Mouse (Mus musculus): Measurements from ENCODE around the gene Slco3a1. TPM values are rescaled to one million over a fixed set of nuclear protein-coding genes. Genes with fewer than 3 reads are reported as not detected.

The Slco3a1 gene
- total RNA-seq, 2 experiments from 2014 or later: 54.7 to 62.0 TPM

DNA sequence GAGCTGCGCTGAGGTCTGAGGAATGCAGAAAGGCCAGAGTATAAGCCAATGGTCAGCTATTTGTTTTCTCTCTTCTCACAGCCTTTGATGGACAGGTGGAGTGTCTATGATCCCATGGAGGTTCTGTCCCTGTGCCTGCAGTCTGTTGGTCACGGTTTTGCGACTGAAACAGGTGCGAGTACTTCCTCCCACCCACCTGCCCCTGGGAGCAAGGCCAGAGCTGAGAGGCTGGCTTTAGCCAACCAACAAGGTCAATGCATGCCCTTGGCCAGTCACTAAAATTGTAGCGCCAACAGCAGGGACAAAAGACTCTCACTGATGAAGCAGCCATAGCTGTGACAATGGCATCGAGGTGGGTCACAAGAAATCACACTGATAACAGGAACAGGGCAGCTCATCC lies 154.9 kb downstream of the Slco3a1 start:
- DNase-seq: no peak
- intact Hi-C loops (cut with DNase I): no loop called here

DNA sequence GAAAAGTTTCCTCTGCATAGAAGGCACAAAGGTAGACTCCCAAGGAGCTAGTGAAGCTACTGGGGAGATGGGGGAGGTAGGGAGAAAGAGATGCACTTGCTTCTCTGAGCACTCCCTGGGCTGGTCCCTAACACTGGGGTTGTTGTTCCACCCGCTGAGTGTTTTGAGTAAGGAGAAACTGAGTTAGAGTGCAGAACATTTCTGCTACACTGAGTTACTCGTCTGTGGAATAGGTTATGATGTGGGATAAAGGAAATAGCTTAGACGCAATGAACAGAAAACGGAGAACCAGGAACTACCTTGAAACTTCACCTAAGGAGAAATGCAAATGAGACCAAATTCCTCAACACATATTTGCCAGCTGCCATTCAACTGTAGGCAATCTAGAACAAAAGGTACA lies 155.4 kb downstream of the Slco3a1 start:
- no peak for DNase-seq
- intact Hi-C loops (cut with DNase I): no loop called here

DNA sequence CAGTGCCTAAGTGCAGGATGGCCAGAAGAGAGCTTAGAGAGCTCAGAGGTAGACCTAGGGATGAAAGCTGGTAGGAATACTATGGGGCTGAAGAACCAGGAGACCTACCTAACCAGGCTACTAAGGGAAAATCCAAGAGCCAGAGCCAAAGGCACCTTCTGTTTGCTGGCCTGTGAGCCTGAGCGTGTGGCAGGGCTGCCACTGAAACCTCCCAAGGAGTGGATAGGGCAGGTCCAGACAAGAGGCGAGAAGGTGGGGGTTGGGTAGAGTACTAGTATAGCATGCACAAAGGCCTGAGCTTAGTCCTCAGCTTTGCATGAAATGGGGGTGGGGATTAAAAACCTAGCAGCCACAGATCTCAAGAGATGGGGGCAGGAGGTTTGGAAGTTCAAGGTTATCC lies 156.3 kb downstream of the Slco3a1 start:
- intact Hi-C loops (cut with DNase I): no loop called here
- no peak for DNase-seq

DNA sequence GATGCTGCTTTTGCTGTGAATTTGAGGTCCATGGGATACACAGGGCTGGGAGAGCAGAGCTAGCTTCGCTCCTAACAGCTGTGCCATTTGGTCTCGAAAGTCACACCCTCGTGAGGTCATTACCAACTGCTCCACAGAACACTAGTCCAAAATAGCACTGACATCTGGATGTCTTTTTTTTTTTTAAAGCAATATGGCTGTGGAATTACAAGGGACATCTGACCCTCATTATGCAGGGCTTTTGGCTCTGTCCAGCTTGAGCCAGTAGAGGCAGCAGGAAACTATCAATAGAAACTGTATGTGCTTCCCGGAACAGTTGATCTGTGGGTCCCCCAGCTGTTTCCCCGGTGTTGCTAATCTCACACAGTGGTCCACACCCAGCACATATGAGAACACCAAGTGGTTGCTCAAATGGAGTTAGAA lies 163.1 kb downstream of the Slco3a1 start:
- intact Hi-C loops (cut with DNase I): no loop called here
- peak in 1 of 2 experiments; percentile 34 for DNase-seq

DNA sequence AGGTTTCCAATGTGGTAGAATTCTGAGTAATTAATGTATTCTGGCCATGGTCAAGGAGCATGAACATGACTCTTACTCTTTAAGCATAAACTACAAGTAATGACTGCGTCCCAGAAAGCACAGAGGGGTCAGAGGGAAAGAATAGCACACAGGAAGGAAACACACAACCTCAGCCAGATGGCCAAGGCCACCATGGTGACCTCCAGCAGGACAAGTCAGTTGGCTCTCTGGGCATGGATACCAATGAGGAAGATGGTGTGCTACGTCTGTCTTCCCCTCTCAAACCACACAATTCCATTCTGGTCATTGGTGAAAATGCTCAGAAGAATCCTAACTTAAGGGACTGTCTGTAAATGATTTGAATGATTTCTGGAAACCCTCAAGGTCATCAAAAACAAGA lies 165.0 kb downstream of the Slco3a1 start:
- intact Hi-C loops (cut with DNase I): no loop called here
- DNase-seq: no peak

DNA sequence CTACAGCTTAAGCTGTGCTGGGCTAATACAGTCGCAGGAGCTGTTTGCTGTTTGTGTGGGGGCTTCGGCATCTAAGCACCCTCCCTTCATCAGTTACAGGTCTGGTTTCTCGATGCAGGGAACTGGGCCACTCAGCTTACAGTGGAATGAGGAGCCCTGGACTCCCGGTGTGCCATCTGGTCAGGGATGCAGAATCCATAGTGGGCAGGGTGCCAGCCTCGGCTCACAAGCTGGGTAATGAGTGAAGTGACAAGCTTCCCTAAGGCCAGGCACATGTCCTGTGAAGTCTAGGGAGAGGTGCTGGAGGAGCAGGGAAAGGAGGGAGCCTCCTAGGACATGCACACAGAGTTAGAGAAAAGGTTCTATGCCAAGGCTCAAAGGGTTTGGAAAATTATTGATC lies 168.3 kb downstream of the Slco3a1 start:
- intact Hi-C loops (cut with DNase I): no loop called here
- DNase-seq: peak; percentile 40 to 59

DNA sequence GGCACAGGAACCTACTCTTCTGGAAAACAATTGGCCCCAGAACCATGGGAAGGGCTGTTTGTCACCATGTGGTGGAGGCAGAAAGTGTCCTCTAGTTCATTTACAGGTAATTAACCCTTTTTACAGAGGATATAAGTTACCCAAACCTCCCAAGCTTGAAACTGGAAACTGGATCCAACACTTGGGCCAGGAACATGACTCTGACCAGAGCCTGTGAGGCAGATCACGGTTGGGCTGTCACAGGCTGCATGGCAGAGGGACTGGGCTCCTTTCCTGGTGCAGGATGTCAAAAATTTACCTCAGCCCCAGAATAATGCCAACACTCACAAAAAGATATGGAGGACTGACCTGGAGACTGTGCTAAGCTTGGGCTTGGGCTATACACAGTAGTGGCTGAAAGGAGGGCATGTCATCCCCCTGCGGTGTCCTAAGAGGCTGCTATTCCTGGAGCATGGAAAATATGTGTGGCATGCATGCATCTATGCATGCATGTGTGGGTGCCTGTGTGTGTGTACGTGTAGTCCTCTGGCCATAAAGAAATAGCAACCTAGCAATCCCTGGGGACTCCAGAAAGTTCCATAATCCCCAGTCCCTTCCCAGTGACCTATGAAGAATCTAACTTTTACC lies 171.4 kb downstream of the Slco3a1 start:
- no peak for DNase-seq
- intact Hi-C loops (cut with DNase I): no loop called here

DNA sequence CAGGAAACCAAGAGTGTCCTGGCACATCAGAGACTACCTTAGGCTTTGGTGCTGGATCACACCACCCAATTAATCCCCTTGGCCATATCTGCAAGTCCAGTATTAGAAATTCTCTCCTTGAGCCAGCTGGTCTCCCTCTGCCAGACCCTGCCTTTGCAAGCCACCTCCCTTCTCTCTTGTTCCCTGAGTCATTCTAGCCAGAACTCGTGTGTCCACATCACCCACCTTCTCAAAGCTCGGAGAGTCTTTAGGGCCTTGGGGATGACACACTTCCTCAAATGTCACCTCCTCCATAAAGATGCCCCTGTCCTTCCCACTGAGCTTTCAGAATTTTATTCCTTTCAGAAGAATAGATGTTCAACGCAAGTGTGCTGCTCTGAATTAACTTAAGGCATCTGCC lies 172.3 kb downstream of the Slco3a1 start:
- DNase-seq: peak; percentile 45 to 46
- intact Hi-C loops (cut with DNase I): no loop called here

DNA sequence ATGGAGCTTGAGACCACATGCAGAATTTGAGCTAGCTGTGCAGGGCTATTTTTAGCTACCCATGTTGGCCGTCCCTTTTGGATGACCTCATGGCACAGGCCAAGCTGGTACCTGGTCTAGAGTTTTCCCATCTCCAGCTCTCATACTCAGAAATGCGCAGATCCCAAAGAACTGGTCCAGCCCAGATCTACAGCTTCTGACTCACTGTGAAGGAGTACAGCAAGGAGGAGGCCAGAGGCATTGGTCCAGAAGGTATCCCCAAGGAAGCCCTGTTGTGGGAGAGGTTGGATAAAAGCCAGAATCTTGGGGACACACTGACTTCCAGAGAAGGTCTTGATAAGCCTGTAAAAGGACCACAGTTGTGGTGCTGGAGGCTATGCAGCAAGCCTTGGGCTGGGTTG lies 172.7 kb downstream of the Slco3a1 start:
- intact Hi-C loops (cut with DNase I): no loop called here
- peak; percentile 60 to 67 for DNase-seq

DNA sequence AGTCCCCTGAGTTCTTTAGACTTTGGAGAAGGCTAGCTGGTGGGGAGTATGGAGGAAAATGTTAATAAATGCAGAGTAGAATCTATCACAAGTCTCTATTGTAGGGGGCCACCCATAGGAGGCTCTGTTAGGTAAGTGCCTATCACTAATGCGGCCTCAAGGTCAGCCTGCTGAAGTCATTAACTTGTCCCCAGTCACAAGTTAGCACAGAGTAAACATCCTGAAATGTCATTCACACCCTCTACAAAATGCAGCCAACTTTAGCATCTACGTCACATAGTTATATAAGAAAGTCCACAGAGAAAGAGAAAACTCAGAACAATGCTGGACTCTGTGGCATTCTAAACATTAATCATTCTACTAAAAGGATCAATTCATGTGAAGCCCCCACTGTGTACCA lies 173.5 kb downstream of the Slco3a1 start:
- no peak for DNase-seq
- intact Hi-C loops (cut with DNase I): no loop called here

DNA sequence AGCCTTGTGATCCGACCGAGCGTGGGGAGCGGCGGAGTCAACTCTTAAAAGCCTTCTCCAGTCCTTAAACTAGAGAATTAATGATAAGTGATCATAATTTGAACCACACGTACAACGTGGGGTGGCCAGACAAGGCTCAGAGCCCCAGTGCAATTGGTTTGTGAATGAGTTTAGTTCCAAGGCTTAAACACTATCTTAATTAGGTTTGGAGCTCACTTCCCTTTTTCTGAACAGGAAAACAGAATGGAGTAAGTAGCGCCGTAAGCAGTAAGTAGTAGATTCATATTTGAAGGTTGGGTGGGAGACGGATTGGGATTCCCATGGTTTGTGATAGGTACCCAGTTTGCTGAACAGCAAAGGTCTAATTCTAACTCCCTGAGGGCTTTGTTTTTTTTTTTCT lies 176.7 kb downstream of the Slco3a1 start:
- intact Hi-C loops (cut with DNase I): loop anchor here (2.0 kb wide), 1 partner anchor 45 kb away; no protein-coding TSS in a partner anchor
- no peak for DNase-seq

DNA sequence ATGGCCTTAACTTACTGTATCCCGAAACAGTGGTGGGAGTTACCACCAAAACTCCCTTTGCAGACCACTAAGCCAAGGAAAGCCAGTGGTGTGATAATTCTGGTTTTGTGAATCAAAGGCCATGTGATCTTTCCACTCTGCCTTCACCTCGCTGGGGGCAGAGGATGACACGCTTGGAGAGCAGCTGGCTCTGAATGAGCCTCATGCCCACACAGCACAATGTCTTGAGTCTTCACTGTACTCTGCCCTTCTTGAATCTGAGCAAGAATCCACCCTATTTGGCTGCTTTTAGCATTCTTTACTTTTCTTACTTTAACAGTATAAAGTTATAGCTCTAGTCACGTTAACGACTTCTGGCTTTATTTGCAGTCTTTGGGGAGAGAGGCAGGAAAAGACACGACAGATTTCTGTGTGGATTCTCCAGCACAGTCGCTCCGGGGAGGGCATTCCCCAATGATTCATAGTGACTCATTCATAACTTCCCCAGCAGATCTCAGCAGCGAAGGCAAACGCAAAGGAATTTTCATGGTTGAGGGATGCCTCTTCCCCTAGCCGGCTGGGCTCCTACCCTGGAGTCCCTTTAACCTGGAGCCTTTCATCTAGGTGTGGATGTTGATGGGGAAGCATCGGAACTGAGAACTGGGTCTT lies 178.1 kb downstream of the Slco3a1 start:
- intact Hi-C loops (cut with DNase I): loop anchor here (2.0 kb wide), 1 partner anchor 46 kb away; no protein-coding TSS in a partner anchor
- no peak for DNase-seq

DNA sequence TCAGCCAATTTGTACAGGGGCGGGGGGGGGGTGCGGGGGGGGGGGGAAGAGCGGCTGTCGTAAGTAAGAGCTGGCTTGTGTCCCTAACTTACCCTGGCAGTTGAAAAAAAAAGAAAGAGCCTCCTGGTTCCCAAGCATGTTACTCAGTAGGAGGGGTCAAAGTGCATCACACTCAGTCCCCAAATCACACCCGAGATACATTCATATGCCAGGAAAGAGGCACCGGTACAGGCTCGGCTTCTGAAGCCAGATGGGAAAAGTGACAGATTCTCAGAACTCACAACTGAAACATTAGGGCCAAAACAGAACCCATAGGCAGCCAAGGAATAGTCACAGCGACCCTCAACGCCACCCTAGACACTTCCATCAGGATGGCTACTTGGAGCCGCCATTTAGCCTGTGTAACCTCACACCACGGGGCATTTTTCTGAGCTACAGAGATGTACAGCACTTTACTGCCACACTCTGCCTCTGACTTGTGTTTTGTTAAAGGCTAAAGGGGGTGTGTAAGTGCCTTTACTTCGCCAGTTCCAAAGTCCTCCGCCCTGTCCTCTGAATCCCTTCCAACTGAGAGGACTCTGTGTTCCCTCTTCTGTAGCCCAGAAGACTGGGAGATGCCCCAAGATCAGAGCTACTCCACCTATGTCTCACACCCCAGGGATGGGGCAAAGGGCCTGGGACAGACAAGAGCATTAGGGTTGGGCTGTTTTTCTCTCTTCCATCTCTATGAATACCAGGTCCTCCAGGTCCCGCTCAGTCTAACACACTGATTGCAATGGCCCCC lies 179.2 kb downstream of the Slco3a1 start:
- no peak for DNase-seq
- intact Hi-C loops (cut with DNase I): no loop called here

DNA sequence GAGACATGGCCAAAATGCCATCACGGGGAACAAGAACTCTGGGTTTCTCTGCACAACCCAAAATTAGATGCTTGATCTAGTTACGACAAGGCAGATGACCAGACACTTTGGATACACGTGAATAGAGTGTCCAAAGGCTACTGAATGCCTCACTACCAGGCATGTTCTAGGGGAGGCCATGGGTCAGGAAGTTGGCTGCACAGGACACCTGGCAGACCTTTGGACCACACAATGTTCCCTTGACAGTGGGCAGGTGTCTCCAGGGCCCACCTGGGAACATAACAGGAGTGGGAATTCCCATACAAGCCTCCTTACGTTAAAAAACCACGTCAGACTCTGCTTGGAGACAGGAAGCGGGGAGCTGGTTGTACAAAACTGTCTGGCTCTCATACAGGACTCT lies 181.5 kb downstream of the Slco3a1 start:
- intact Hi-C loops (cut with DNase I): loop anchor here (2.0 to 5.0 kb wide), 5 partner anchors 182 to 994 kb away; partner anchors contain the start of gene Slco3a1
- no peak for DNase-seq

DNA sequence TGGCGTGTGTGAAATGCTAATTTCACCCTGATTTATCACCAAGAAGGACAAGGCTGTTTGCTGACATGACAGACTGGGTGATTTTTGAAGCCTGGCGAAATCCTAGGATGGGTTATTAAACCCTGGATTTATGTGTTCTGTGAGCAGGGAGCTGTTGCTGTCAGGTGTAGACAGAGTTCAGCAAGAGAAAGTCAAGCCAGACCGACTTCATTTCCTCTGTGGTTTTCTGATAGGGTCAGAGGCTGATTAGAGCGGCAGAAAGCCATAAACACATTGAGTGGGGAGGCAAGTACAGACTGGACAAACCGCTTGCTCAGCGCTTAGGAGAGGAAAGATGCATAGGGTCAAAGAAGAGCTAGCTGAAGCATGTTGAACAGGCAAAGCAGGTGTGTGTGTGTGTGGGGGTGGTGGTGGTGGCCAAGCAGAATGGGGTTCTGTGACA lies 182.4 kb downstream of the Slco3a1 start:
- intact Hi-C loops (cut with DNase I): loop anchor here (2.0 to 5.0 kb wide), 5 partner anchors 183 to 995 kb away; partner anchors contain the start of gene Slco3a1

DNA sequence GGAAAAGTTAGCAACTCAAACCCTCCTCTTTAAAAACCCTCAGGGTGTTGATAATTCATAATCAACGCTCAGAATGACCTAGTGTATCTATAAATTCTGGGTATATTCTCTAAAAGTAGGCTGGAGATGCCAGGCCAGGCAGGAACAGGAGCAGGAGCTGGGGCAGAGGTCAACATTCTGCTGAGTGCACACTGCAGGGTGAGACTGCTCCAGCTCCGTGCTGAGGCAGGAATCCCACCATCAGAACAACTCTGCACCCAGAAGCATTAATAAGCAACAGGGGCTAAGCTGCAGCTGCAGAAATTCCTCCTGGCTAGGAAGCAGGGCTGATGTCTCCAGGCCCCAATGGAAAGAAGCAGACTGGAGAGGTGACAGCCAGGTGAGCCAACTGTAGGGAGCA lies 182.9 kb downstream of the Slco3a1 start:
- intact Hi-C loops (cut with DNase I): loop anchor here (2.0 to 5.0 kb wide), 5 partner anchors 183 to 996 kb away; partner anchors contain the start of gene Slco3a1

More for the DNA sequence above, 182.4 kb downstream of the Slco3a1 start:
- DNase-seq: no peak

DNA sequence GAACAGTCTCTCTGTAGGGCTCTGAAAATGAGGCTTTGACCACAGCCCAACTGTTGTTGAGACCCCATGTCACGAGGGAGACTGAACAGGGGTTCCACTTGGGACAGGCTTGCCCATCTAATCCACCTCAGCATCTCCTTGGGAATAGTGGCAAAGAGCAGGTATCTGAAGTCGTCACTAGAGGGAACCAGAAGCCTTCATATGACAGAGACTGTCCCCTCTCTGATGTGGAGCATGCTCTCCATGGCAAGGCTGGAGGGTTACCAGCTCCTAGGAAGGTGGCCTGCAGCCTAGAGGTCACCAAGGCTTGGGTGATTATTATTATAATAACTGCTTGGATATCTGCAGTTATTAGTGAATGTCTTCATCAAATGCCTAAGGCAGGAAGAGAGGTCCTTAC lies 183.4 kb downstream of the Slco3a1 start:
- intact Hi-C loops (cut with DNase I): loop anchor here (5.0 kb wide), 4 partner anchors 331 to 996 kb away; no protein-coding TSS in a partner anchor
- peak in 1 of 2 experiments; percentile 55 for DNase-seq

More for the DNA sequence above, 182.9 kb downstream of the Slco3a1 start:
- no peak for DNase-seq

DNA sequence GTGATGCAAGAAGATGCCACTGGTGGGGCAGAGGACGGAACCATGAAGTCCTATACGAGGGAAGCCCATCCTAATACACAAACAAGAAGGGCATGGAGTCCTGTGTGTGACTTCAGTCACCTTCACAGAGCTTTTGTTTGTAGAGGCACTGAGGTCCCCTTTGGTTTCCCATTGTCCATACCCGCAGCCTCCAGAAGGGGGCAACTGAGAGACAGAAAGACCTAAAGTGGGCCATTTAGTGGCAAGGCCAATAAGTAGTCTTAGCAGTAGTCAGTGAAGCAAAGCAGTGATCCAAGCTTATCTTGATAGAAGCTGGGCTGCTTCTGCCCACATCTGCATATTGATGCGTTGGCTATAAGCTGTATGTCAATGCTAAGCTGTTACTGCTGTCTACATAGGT lies 184.9 kb downstream of the Slco3a1 start:
- DNase-seq: peak in 1 of 2 experiments; percentile 68
- intact Hi-C loops (cut with DNase I): loop anchor here (5.0 kb wide), 4 partner anchors 333 to 998 kb away; no protein-coding TSS in a partner anchor

DNA sequence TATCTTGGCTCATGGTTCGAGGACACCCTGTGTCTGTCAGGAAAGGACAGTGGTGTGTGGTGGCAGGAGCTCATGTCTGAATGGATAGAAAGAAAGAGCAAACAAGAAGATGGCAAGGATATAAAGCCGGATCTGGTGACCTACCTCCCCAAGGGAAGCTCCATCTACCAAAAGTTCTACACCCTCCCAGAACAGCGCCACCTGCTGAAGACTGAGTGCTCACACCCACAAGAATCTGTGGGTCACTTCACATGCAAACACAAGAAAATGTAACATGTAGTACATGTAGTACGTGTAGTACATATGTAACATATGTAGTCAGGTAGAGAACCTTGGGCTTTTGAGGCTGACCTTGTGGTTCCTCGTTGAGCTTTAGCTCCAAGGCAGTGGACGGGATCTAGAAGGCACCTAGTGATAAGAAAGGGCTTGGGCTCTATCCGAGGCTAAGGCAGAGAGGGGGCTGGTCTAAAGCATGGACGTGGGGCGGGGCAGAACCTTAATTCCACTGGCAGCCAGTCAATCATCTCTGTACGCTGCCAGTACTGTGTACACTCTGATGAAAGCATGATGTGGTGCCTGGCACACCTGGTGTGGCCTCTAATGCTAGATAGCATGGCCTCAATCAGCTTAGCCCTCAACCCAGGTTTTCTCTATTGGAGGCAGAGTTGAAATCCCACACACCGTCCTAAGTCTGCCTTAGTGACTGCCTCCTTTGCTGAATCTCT lies 186.2 kb downstream of the Slco3a1 start:
- intact Hi-C loops (cut with DNase I): no loop called here
- DNase-seq: no peak

DNA sequence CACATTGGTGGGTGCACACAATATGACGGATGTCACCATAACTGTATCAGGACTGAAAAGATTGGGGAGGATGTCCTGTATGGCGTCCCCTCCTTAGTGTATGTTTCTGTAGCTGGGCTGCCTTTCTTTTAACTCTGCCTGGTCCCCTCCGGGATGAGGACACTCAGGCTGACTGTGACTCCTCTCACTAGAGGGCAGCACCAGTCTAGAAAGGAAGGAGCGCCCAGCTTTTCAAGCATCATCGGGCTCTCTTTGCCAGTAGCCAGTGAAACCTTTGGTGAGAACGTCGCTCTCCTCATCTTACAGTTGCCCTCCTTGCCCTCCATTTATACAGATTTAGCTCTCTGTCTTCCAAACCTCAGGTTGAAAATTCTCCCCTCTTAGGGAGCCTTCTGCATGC lies 187.2 kb downstream of the Slco3a1 start:
- intact Hi-C loops (cut with DNase I): loop anchor here (2.0 kb wide), 1 partner anchor 743 kb away; no protein-coding TSS in a partner anchor

More for the DNA sequence above, 187.2 kb downstream of the Slco3a1 start:
- DNase-seq: peak; percentile 53 to 76

All from heart, postnatal 14 days (tissue).